Mouse (Mus musculus) WW6 (cell line): ENCODE measurements at regions not wholly inside any gene's neighbourhood (a gene's known extent, or its start where the extent isn't known, plus 50 kb on each side); places are given as distances from the start of the nearest gene placed in this dataset.
A peak's percentile ranks its signal among the peaks of the same experiment; 100 is the strongest.

Experiments
- DNase-seq: peaks from one replicate; pipeline ENCODE4 v3.0.0-alpha.2; 2013; ENCODE audit warnings: low read depth, low spot score

- DNase-seq: no peak
Observed at GRCm38 (mm10) chr9:61862071-61862480, 52.3 kb downstream of the Rplp1 start.

DNA sequence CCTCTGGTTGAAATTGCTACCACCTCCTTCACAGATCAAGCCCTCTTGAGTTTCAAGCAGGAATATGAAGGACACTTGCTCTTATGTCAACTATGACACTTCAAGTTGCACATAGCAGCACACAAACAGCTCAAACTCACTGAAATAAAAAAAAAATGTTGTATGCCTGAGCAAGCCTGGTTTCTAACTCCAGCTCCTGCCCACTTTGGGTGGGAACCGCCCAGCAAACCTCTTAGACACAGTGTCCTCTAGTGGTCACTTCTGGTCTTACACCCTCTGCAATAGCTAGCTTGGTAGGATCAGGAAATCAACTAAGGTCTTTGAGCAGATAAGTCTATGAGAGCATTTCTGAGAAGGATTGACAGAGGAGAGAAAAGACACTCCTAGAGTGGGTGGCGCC lies 54.2 kb downstream of the Rplp1 start:
- peak; percentile 45 for DNase-seq

DNA sequence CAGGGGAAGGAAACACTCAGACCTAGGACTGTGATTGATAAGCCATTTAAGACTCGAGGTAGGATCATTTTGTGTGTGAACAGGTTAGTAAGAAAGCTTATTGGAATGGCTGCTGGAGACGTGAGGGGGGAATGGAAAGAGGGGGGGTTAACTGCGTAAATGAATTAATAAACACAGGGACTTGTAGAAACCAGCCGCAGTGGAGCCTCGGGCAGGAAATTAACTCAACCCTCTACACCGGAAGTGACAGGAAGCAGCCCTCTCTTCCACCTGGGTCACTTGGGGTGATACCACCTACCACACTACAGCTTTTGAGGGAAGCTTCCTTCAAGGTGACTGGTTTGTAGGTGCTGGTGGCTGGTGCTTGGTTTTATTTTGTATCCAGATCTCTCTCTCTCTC lies 54.9 kb downstream of the Rplp1 start:
- no peak for DNase-seq

DNA sequence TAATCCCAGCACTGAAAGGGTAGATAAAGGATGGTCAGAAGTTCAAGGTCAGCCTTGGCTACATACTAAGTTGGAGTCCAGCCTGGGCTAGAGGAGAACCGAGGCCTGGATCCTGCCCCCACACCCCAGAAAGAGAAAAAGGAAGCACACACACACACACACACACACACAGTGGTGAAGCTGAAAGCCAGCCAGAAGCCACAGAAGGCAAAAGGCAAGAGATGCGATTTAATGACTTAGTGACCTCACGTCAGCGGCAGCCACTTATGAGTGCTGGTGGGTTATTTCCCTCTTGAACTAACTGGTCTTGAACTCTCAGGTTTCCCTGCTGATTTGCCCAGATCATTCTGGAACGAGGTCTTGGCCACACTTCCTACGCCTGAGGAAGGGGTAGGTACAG lies 56.5 kb downstream of the Rplp1 start:
- no peak for DNase-seq

DNA sequence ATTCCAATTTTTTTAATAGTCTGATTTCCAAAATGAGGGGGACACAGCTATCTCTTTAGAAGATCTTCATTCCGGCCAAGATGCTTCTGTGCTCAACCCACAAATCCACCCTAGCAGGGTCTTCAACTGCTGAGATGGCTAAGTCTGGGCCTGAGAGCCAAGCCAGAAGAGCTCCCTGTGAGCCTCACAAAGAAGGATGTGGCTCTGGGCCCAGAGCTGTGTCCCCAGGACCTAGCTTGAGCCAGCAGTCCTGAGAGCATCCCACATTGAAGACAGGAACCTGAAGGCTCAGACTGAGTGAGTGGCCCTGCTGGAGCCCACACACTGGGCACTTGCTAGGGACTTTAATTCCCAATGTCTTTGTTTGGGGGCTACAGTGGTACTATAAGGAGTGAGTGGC lies 57.7 kb downstream of the Rplp1 start:
- no peak for DNase-seq

GRCm38 (mm10) chr9:61855686-61856085 lies 58.7 kb downstream of the Rplp1 start:
- DNase-seq: no peak

- no peak for DNase-seq
Observed at GRCm38 (mm10) chr9:61853841-61854240, 60.5 kb downstream of the Rplp1 start.

- DNase-seq: no peak
Observed at GRCm38 (mm10) chr9:61851331-61851730, 63.0 kb downstream of the Rplp1 start.

DNA sequence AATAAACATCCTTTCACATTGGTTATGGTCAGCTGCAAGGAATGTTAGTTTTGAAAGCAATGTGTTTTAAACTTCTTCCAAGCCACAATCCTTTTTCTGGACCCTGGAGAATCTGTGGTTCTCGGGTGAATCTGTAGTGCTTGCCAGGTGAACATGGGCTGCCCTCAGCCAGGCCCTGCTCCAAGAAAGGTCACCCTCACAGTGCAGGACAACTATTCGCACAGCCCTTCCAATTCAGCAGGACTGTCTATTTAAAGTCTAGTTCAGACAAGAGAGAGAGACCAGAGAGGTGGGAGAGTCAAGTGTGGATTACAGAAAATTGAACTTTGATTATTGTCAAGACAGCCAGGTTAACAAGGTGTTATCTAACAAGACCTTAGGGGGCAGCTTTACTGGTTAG lies 65.9 kb downstream of the Rplp1 start:
- DNase-seq: no peak

DNA sequence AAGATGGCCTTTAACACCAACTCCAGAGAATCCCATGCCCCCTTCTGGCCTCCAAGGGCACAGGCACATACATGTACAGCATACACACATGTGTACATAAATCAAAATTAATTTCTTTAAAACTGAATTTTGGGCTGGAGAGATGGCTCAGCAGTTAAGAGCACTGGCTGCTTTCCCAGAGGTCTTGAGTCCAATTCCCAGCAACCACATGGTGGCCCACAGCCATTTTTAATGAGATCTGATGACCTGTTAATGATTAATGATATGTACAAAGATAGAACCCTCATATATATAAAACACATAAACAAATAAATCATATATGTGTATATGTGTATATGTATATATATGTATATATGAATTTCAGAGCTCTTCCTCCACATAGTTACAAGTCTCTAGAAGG lies 66.8 kb downstream of the Rplp1 start:
- no peak for DNase-seq

DNA sequence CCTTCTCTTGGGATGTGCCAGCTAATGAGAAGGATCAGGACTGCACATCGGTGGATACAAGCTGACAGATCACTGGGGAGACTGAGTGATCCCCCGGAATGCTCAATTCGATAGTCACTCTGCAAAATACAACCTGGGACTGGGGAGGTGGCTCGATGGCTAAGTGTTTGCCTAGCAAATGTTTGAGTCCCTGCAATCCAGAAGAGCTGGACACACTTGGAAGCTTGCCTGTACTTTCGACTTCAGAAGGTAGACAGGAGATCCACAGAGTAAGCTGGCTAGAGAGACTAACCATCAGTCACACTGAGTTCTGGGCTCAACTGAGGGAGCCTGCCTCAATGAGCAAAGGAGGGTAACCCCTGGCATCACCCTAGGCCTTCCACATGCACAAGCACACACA lies 69.7 kb downstream of the Rplp1 start:
- DNase-seq: no peak

DNA sequence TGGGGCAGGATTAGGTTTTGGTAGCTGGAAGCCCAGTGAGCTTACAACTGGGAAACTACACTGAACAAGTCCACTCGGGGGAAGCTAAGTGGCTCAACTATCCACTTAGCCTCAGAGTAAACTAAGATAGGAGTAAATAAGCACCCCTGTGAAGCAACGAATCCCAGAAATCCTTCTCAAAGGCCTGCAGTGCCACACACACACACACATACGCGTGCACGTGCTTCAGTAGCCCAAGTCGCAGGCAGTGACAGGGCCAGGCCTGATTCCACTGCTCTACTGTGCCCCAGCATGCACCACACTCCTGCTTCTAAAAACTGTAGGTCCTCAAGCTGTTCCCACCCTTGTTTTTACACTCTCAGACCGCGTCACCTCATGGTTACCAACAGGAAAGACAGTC lies 70.2 kb downstream of the Rplp1 start:
- no peak for DNase-seq

GRCm38 (mm10) chr9:61843513-61843912 lies 70.8 kb downstream of the Rplp1 start:
- DNase-seq: no peak

DNA sequence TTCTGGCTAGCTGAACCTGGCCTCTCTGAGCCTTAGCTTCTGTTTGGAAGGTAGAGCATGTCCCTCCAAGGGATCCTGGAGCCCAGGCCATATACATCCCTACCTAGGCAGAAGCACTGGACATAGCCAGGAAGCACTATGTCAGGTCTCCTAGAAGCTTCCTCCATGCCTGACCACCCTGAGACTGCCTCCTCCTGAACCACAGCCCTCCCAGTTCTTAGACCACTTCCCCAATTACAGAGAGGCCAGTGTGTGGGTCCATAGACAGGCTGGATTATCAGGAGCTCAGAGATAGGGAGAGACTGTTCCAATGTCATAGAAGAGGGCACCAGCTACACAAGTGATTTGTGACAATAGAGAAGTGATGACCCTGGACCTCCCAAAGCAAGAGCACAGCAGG lies 72.0 kb downstream of the Rplp1 start:
- no peak for DNase-seq

DNA sequence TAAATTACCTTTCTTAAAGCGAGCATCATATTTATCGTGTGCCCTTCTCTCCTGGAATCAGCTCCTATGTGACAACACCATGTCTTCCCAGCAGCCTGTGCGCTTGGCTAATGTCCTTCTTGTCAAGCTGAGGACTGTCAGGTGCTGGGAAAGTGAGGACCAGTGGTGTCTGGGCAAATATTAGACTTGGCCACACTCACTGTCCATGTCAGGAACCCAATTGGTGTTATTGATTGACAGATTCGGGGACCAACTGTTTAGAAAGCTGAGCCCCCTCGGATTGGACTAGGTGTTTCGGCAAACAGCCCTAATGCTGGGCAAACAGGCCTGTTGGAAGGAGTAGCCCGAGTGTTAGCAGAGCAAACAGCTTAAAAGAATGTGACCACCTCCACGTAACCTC lies 73.1 kb downstream of the Rplp1 start:
- no peak for DNase-seq

- DNase-seq: no peak
Observed at GRCm38 (mm10) chr9:61840353-61840752, 74.0 kb downstream of the Rplp1 start.

DNA sequence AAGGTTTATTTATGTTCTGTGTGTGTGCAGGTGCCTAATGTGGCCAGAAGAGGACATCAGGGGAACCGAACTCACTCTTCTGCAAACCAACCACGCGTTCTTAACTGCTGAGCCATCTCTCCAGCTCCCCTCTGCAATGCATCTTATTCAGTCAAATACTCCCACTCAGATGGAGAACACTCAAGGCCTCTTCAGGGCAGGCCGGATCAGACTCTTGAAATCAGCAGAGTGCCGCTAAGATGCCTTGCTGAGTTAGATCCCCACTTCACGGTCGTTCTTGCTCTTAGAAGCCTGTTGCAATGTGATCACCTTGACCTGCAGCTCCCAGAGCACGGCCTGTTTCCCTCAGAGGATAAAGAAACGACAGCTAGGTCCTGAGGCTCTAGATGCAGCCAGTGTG lies 81.1 kb downstream of the Rplp1 start:
- no peak for DNase-seq

DNA sequence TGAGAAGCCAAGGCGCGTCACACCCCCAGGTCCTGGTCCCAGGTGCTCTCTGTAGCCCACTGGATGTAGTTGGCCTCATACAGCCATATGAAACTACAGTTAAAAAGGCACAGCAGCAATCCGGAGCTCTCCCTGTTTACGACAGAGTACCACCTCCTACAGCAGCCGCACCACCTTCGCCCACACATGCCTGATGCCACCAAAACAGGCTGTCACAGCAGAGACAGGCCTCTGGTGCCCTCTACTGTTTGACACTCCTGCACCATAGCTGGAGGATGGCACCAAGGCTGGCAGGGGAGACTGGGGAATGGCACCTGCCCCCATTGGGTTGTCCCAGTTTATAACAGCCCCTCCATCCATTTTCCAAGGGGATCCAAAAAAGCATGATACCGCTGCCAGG lies 84.1 kb downstream of the Rplp1 start:
- DNase-seq: no peak

GRCm38 (mm10) chr9:61829736-61830135 lies 84.6 kb downstream of the Rplp1 start:
- DNase-seq: no peak

DNA sequence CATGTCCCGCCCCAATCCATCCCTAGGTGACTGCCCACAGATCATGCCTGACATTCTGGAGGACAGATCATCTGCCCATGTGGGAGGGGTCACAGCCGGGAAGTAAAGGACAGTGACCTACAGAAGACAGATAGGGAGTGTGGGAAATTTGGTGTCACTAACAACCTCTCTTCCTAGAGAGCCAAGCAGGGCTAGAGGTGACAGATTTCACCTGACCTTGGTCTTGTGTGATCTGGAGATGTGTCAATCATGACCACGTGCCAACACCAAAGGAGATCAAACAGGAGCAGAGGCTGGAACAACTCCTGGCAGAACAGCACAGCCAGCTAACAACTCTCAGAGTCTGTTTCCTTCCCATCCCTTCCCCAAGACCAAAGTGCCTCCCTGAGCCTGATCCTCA lies 85.0 kb downstream of the Rplp1 start:
- no peak for DNase-seq

DNA sequence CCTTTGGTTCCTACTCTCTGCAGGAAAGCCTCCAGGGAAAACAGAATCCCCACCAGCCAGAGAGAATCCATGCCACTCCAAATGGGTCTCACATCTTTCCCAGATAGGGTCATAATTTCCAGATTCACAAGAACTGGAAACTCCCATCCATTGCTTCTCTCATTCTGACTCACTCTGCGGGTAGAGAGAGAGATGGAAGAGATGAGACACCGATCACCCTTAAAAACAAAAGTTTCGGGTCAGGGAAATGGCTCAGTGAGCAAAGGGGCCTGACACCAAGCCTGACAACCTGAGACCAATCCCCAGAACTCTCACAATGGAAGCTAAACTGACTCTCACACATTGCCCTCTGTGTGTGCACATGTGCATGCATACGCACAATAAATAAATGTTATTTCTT lies 86.6 kb downstream of the Rplp1 start:
- DNase-seq: no peak

- no peak for DNase-seq
Observed at GRCm38 (mm10) chr9:61827014-61827413, 87.3 kb downstream of the Rplp1 start.

GRCm38 (mm10) chr9:61826415-61826814 lies 87.9 kb downstream of the Rplp1 start:
- no peak for DNase-seq

DNA sequence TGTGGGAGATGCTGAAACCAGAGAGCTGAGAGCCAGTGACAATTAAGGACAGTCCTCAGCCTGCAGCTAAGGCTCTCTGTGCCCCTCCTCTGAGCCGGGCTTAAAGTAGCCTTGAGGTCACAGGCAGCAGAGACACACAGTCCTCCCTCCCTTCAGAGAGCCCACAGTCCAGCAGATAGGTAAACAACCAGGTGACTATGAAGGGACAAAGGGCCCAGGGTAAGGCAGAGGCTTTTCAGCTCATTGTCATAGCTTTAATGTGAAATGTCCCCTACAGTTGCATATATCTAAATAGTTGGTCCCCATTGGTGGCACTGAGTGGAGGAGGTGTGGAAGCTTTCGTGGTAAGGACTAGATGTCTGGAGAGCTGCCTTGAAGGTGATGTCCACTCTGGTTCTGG lies 88.5 kb downstream of the Rplp1 start:
- DNase-seq: no peak

DNA sequence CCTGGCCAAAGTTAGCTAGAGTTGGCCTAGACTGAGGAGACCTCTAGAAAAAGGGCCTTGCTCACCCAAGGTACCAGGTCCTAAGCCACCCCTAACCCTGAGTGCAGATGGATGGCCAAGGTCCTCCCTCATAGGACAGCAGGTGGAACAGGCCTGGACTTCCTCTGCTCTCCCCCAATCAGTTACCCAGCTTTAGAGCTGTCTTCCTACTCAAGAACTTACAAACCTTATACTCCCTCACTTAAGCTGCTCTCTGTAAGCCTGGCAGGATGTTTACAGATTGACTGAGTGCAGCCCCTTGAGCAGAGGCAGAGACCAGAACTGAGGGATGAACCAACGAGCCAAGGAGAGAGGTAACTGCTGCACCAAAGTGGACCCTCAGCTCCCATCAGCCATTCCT lies 94.5 kb downstream of the Rplp1 start:
- DNase-seq: no peak
